Mouse (Mus musculus): Measurements from ENCODE around the gene Ccdc194. TPM values are rescaled to one million over a fixed set of nuclear protein-coding genes. Genes with fewer than 3 reads are reported as not detected.

Gene Ccdc194
- total RNA-seq, 2 experiments from 2014 or later = not detected

DNA sequence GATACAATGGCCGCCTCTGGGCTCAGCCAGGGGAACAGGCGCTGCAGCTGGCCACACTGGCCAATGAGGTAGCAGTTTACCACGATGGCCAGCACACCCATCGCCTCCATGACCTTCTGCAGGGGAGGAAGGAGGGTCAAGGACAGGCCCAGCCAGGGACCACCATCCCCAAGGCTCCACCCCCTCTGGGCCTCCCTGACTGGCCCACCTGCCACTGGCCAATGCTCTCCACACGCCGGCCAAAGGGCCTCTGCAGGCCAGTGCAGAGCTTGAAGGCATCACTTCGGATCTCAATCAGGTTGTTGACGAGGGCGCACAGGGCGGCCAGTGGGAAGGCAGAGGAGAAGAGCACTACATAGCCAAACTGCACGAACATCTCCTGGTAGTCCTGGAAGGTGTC is 46.6 kb downstream of the Ccdc194 start:
- no peak for DNase-seq (ENCODE audit: low spot score in 2 of 2)

DNA sequence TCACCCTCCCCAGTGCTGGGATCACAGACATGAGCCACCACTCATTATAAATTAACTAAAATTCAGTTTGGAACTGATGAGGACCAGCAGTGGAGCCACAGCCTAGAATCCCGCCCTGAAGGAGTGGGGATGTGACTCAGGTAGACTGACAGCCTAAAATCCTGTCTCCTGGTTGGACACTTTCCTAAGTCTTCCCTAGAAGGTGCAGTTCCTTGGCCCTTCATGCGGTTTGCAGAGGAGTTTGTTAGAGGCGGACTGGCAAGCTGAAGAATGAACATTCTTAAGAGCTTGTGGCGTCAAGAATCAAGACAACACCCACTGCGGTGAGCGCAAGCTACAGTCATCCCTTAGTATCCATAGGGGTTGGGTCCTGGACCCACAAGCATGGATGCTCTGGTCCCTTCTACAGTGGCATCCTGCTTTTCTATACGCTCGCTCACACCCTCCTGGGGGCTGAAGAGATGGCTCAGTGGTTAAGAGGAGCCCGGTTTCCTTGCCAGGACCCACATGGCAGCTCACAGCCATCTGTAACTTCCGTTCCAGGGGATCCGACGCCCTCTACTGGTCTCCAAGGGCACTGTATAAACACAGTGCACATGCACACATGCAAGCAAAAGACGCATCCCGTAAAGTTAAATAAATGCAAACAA is 48.2 kb downstream of the Ccdc194 start:
- DNase-seq (ENCODE audit: low spot score in 2 of 2) = no peak

DNA sequence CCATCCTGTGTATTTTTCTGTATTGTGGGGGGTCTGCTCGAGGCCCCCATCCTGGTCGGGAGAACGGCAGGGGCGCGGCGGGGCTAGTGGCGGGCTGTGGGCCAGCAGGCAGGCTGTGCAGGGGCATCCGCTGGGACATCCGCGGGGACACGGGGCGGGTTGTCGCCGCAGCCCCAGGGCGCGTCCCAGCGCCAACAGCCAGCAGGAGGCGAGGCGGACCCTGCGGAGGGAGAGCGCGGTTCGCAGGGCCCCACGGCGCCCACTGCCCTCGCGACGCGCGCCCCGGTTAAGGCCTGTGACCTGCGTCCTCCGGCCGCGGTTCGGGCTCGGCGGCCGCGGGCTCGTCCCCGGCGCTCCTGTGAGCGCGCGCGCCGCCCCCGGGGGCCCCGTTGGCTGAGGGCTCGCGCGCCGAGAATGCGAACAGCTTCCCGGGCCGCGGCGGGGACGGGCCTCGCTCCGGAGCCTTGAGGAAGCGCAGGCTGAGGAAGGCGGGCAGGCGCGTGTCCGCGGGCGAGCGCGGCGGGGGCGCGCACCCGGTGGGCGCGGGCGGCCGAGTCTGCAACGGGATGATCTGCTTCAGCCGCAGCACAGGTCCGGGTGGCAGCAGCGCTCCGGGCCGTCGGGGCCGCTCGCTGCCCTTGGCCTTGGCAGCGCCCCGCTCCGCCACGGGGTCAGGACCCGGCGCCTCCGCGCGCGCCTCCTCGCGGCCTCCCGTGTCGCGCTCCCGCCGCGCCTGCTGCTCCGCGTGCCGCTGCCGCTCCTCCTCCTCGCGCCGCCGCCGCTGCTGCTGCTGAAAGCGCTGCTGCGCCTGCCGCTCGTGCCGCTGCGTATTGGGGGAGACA is 49.2 kb downstream of the Ccdc194 start:
- DNase-seq (ENCODE audit: low spot score in 2 of 2) = peak; percentile 77 to 84

DNA sequence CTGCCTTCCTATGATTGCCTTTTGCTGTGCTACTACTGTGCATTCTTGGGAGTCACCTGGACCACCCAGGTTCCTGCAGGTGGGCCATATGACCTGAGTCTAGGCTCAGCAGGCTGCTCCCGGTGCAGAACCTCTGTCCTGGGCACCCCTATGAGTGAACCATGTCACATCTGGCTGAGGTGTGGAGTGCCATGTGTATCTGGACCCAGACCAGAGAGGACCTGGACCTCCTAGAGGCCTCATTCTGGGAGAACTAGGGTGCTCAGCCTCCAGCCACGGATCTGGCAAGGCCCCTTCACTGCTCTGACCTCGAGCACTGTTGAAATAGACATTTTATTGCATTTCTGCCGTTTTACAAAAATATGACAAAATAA is 49.8 kb downstream of the Ccdc194 start:
- no peak for DNase-seq (ENCODE audit: low spot score in 2 of 2)

DNA sequence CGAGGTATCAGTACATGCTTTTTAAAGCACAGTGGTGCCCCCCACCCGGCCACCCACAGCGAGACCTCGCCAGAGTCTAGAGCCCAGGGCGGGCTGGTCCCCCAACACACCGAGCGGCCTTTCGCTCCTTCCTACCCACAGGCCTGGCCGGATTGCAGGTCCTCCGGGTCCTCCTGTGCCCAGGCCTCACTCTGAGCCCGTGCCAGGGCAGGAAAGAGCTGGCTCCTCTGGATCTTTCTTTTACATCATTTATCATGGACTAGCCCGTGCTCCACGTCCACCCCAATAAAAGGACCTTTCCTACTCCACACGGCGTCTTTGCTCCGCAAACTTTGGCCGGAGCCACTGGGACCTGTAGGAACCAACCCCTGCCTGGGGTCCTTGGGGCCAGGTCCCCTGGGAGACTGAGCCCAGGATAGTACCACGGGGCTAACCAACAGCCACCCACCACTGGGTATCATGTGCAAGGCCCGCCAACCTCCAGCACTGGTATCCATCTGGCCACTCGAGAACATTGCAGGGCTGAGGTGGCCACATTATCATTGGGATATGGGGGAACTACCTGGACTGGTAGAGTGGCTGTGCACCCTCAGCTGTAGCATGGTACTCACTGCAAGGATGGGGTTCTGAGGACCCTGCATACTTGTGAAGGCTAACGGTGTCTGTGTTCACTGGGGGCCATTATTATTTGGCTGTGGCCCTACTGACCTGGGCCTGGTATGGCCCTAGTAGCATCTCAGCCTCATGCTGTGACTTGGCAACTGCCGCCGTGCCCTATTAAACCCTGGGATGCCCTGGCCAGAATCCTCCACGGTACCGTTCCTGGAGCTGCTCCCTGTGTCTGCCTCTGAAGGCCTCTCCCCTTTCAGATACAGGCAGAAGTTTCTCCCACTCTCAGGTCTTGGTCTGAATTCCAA is 50.5 kb downstream of the Ccdc194 start:
- no peak for DNase-seq (ENCODE audit: low spot score in 2 of 2)

DNA sequence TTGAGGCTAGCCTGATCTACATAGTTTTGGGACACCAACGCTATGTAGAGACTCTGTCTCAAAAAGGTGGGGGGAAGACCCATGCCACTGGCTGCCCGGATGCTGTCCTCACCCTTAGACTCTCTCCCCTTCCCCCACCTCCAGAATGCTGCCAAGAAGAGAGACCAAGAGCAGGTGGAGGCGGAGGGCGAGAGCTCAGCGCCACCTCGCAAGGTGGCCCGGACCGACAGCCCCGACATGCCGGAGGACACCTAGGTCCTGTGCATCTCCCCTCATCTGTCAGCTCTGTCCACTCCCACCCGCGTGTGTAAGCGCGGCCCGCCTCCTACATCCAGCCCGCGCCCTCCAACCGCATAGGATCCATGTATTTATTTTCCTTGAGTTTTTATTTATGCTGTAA is 51.2 kb downstream of the Ccdc194 start:
- DNase-seq (ENCODE audit: low spot score in 2 of 2) = no peak

DNA sequence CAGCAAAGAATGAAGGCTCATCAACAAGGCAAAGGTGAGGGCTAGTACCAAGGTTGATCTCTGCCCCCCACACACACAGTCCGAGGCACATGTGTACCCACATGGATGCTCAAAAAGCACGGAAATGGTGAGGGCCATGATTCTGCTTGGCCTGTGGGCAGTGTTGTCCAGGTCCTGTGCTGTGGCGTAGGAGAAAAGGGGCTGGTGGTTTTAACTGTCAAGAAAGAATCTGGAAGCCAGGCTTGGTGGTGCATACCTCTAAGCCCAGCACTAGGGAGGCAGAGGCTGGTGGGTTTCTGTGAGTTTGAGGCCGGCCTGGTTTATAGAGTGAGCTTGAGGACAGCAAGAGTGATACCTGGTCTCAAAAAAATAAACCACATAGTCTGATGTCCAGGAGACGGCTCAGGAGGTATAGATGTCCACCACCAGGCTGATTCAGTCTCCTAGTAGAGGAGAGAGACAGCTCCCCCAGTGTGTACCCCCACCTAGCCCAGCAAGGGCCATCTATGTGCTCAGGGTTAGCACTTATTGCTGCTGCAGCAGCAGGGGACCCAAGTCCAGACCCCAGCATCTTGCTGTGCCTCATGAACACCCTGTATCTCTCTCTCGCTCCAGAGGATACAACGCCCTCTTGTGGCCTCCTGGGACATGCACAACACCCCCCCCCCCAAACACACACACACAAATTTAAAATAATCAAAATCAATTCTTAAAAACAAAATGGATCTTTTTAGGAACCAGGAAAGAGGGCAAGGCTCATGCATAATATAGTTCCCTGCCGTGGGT is 52.7 kb downstream of the Ccdc194 start:
- no peak for DNase-seq (ENCODE audit: low spot score in 2 of 2)

DNA sequence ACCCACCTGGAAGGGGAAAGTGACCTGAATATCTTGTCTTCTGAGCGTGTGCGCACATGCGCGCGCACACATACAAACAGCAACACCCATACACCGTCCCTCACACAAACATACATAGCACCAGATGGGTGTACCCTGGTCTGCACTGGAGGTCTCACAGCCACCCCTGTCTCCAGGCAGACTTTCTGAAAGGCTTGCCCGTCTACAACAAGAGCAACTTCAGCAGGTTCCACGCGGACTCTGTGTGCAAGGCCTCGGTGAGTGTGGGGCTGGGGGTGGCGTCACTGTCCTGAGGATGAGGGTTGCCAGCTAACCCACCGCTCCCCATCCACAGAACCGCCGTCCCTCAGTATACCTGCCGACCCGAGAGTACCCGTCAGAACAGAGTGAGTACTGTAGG is 53.6 kb downstream of the Ccdc194 start:
- DNase-seq (ENCODE audit: low spot score in 2 of 2) = no peak

DNA sequence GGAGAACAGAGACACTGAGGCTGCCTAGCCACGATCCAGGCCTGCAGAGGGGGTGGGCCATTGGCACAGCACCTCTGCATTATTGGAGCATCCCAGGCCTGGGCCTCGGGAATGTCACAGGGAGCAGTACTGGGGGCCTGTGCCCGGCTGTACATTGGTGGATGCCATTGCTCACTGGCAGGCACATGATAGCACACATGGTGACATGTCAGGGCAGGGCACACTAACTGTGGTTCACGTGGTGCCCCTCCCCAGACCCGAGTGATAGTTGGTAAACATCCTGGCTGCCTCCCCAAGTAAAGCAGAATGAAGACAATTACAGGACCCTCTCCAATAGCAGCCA is 54.6 kb downstream of the Ccdc194 start:
- no peak for DNase-seq (ENCODE audit: low spot score in 2 of 2)

DNA sequence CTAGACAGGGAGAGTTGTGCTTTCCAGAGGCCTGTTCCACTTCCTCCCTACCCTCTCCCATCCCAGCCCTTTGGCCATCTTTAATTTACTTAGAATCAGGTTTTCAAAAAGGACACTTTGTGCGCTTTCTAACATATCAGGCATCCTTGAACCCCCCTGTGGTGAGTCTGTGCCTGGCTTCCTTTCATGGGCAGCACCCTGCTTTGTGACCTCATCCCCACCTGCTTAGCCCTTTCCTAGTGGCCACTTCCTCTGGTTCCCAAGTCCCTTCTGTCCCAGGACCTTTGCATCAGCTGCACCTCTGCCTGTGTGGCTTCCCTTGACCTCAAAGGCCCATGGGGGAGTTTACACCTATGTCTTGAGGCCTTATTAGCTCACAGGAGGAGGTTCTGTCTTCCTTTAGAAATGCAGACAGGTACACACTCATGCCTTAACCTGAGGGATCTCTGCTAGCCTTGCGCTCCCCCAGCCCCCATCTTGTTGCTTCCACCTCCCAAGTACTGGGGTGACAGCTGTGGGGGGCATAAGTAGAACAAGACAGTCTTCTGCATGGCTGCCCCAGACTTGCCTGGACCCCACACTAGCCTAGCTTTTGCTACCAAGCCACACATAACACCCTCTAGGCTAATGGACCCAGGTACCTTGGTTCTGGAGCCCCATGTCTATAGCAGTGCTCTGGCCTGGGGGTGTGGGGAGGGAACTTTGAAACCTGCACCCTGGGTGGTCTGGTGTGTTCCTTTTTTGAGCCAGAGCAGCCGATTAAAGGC is 55.2 kb downstream of the Ccdc194 start:
- DNase-seq (ENCODE audit: low spot score in 2 of 2) = no peak

Other genes with a start within 250 kb of the Ccdc194 start
- gene Use1, start 158.9 kb downstream of the Ccdc194 start, total RNA-seq (2021) = 100 to 1,000 TPM; 111 to 127 TPM
- gene Ocel1, start 154.4 kb downstream of the Ccdc194 start, total RNA-seq (2021) = 10 to 100 TPM; 14.3 to 17.9 TPM
- gene Nr2f6, start 143.8 kb downstream of the Ccdc194 start, total RNA-seq (2021) = 10 to 100 TPM; 44.6 to 46.5 TPM
- gene Ushbp1, start 129.9 kb downstream of the Ccdc194 start, total RNA-seq (2021) = 1 to 10 TPM; 3.3 TPM
- 100 to 1,000 TPM in 1 of 2 experiments, 10 to 100 TPM in 1; 94.1 to 103 TPM for gene Babam1, start 128.8 kb downstream of the Ccdc194 start, total RNA-seq (2021)
- under 1 TPM; 0.22 to 0.25 TPM for gene Ankle1, start 119.7 kb downstream of the Ccdc194 start, total RNA-seq (2021)
- gene Abhd8, start 62.1 kb downstream of the Ccdc194 start, total RNA-seq (2021) = 100 to 1,000 TPM; 287 to 312 TPM
- 10 to 100 TPM; 48.1 to 48.9 TPM for gene Mrpl34, start 60.8 kb downstream of the Ccdc194 start, total RNA-seq (2021)
- 10 to 100 TPM; 82.5 to 91.6 TPM for gene Dda1, start 56.5 kb downstream of the Ccdc194 start, total RNA-seq (2021)
- gene Ano8, start 39.7 kb downstream of the Ccdc194 start, total RNA-seq (2021) = 10 to 100 TPM; 48.4 to 49.2 TPM
- gene Gtpbp3, start 37.6 kb downstream of the Ccdc194 start, total RNA-seq (2021) = 10 to 100 TPM; 30.4 to 36.1 TPM
- 1 to 10 TPM; 7.4 to 7.9 TPM for gene Plvap, start 14.0 kb downstream of the Ccdc194 start, total RNA-seq (2021)
- gene Bst2, start 11.7 kb upstream of the Ccdc194 start, total RNA-seq (2021) = 1 to 10 TPM; 3.8 to 5.4 TPM
- gene Mvb12a, start 17.2 kb upstream of the Ccdc194 start, total RNA-seq (2021) = 10 to 100 TPM; 29.9 to 37.9 TPM
- gene Tmem221, start 33.2 kb upstream of the Ccdc194 start, total RNA-seq (2021) = under 1 TPM in 1 of 2 experiments, not detected in 1; 0.20 TPM
- under 1 TPM; 0.12 to 0.15 TPM for gene Nxnl1, start 40.9 kb upstream of the Ccdc194 start, total RNA-seq (2021)
- gene Slc27a1, start 43.2 kb upstream of the Ccdc194 start, total RNA-seq (2021) = 100 to 1,000 TPM; 105 to 126 TPM
- gene Pgls, start 66.5 kb upstream of the Ccdc194 start, total RNA-seq (2021) = 10 to 100 TPM; 32.0 to 33.1 TPM
- gene Fam129c, start 71.9 kb upstream of the Ccdc194 start, total RNA-seq (2021) = 1 to 10 TPM; 2.5 to 3.1 TPM
- 10 to 100 TPM; 53.7 to 54.1 TPM for gene Colgalt1, start 85.3 kb upstream of the Ccdc194 start, total RNA-seq (2021)
- 100 to 1,000 TPM; 226 to 246 TPM for gene Unc13a, start 146.0 kb upstream of the Ccdc194 start, total RNA-seq (2021)
- gene Jak3, start 150.6 kb upstream of the Ccdc194 start, total RNA-seq (2021) = 1 to 10 TPM; 3.7 to 4.4 TPM
- 1 to 10 TPM; 1.7 to 1.8 TPM for gene Insl3, start 163.5 kb upstream of the Ccdc194 start, total RNA-seq (2021)
- under 1 TPM; 0.33 to 0.59 TPM for gene B3gnt3, start 176.1 kb upstream of the Ccdc194 start, total RNA-seq (2021)
- gene Fcho1, start 200.0 kb upstream of the Ccdc194 start, total RNA-seq (2021) = 10 to 100 TPM; 94.9 to 99.9 TPM

All from layer of hippocampus, adult 18-20 months (tissue).